Mouse (Mus musculus): ENCODE data around the gene Prpf3. TPM values are rescaled to one million over a fixed set of nuclear protein-coding genes. Genes with fewer than 3 reads are reported as not detected.
A peak's percentile ranks its signal among the peaks of the same experiment; 100 is the strongest.

Prpf3 gene
- 14.9 and 15.5 TPM in 2 replicates for polyA plus RNA-seq (2012; rRNA removed)

- Histone ChIP-seq H3K4me1 (ENCODE audit: control insufficient read depth, insufficient read depth, low read length) (no peaks in the 10 kb centered on the region), H3K4me3 (ENCODE audit: control insufficient read depth, low read depth, low read length) (peak within 1 kb of the TSS; percentile 91), H3K36me3 (ENCODE audit: control insufficient read depth, insufficient read depth, low read length) (peaks cover 2% of the 10 kb centered on the region; the same call in 1 of the 2 replicates), H3K27ac (ENCODE audit: control insufficient read depth, insufficient read depth, low read depth, low read length) (peak within 1 kb of the TSS; percentile 92), H3K27me3 (ENCODE audit: control insufficient read depth, insufficient read depth, low read length) (no peaks in the 10 kb centered on the region)
- peak; percentile 91 for TF ChIP-seq POLR2A (IDR thresholded peaks at IDR 0.05; ENCODE audit: control insufficient read depth, low read depth, low read length)
- no peak for TF ChIP-seq CTCF (IDR thresholded peaks at IDR 0.05; ENCODE audit: control insufficient read depth, insufficient read depth, insufficient replicate concordance, low read depth, low read length)
Measured at GRCm38 (mm10) chr3:95855502-95856089, at the start of gene Prpf3. Gene Prpf3 (minus strand): TSS chr3:95855885.

GRCm38 (mm10) chr3:95904568-95904967 is 48.9 kb upstream of the Prpf3 start, which contains the start of gene Car14:
Gene Car14 (minus strand): TSS chr3:95904691.
- Histone ChIP-seq H3K4me3 (ENCODE audit: control insufficient read depth, low read depth, low read length) (peak within 1 kb of the TSS; percentile 28; the same call in 1 of the 2 replicates), H3K36me3 (ENCODE audit: control insufficient read depth, insufficient read depth, low read length) (no peaks in the 10 kb centered on the region), H3K27me3 (ENCODE audit: control insufficient read depth, insufficient read depth, low read length) (no peaks in the 10 kb centered on the region), H3K4me1 (ENCODE audit: control insufficient read depth, insufficient read depth, low read length) (peaks cover 18% of the 10 kb centered on the region), H3K27ac (ENCODE audit: control insufficient read depth, insufficient read depth, low read depth, low read length) (peak within 1 kb of the TSS; percentile 25)
- TF ChIP-seq POLR2A (IDR thresholded peaks at IDR 0.05; ENCODE audit: control insufficient read depth, low read depth, low read length) (0 out of 2 replicates have a peak, but pooled peaks have one; percentile 18), CTCF (IDR thresholded peaks at IDR 0.05; ENCODE audit: control insufficient read depth, insufficient read depth, insufficient replicate concordance, low read depth, low read length) (no peak)

- Histone ChIP-seq H3K27ac (ENCODE audit: control insufficient read depth, insufficient read depth, low read depth, low read length) (peak overlapping the region; percentile 25; the same call in 1 of the 2 replicates), H3K4me1 (ENCODE audit: control insufficient read depth, insufficient read depth, low read length) (peaks cover 18% of the 10 kb centered on the region), H3K27me3 (ENCODE audit: control insufficient read depth, insufficient read depth, low read length) (no peaks in the 10 kb centered on the region), H3K4me3 (ENCODE audit: control insufficient read depth, low read depth, low read length) (no peak overlapping the region; the same call in 1 of the 2 replicates), H3K36me3 (ENCODE audit: control insufficient read depth, insufficient read depth, low read length) (no peaks in the 10 kb centered on the region)
- TF ChIP-seq POLR2A (IDR thresholded peaks at IDR 0.05; ENCODE audit: control insufficient read depth, low read depth, low read length) (no peak), CTCF (IDR thresholded peaks at IDR 0.05; ENCODE audit: control insufficient read depth, insufficient read depth, insufficient replicate concordance, low read depth, low read length) (no peak)
Measured at GRCm38 (mm10) chr3:95903753-95904502, 48.2 kb upstream of the Prpf3 start.

- peaks cover 18% of the 10 kb centered on the region for H3K4me1 ChIP-seq (ENCODE audit: control insufficient read depth, insufficient read depth, low read length)
- H3K36me3 ChIP-seq (ENCODE audit: control insufficient read depth, insufficient read depth, low read length) = no peaks in the 10 kb centered on the region
- no peak overlapping the region for H3K27ac ChIP-seq (ENCODE audit: control insufficient read depth, insufficient read depth, low read depth, low read length)
- H3K27me3 ChIP-seq (ENCODE audit: control insufficient read depth, insufficient read depth, low read length) = no peaks in the 10 kb centered on the region
- no peak overlapping the region for H3K4me3 ChIP-seq (ENCODE audit: control insufficient read depth, low read depth, low read length)
- TF ChIP-seq CTCF (IDR thresholded peaks at IDR 0.05; ENCODE audit: control insufficient read depth, insufficient read depth, insufficient replicate concordance, low read depth, low read length) = no peak
- no peak for TF ChIP-seq POLR2A (IDR thresholded peaks at IDR 0.05; ENCODE audit: control insufficient read depth, low read depth, low read length)
Measured at GRCm38 (mm10) chr3:95902643-95903042, 47.0 kb upstream of the Prpf3 start.

- Histone ChIP-seq H3K27ac (ENCODE audit: control insufficient read depth, insufficient read depth, low read depth, low read length) (no peak overlapping the region), H3K4me1 (ENCODE audit: control insufficient read depth, insufficient read depth, low read length) (peaks cover 18% of the 10 kb centered on the region), H3K4me3 (ENCODE audit: control insufficient read depth, low read depth, low read length) (no peak overlapping the region), H3K27me3 (ENCODE audit: control insufficient read depth, insufficient read depth, low read length) (no peaks in the 10 kb centered on the region), H3K36me3 (ENCODE audit: control insufficient read depth, insufficient read depth, low read length) (no peaks in the 10 kb centered on the region)
- TF ChIP-seq CTCF (IDR thresholded peaks at IDR 0.05; ENCODE audit: control insufficient read depth, insufficient read depth, insufficient replicate concordance, low read depth, low read length) (no peak), POLR2A (IDR thresholded peaks at IDR 0.05; ENCODE audit: control insufficient read depth, low read depth, low read length) (no peak)
Measured at GRCm38 (mm10) chr3:95902373-95902625, 46.6 kb upstream of the Prpf3 start.

- H3K27ac ChIP-seq (ENCODE audit: control insufficient read depth, insufficient read depth, low read depth, low read length) = no peak overlapping the region
- H3K4me1 ChIP-seq (ENCODE audit: control insufficient read depth, insufficient read depth, low read length) = peaks cover 16% of the 10 kb centered on the region
- no peak overlapping the region for H3K4me3 ChIP-seq (ENCODE audit: control insufficient read depth, low read depth, low read length)
- H3K36me3 ChIP-seq (ENCODE audit: control insufficient read depth, insufficient read depth, low read length) = no peaks in the 10 kb centered on the region
- no peak for TF ChIP-seq CTCF (IDR thresholded peaks at IDR 0.05; ENCODE audit: control insufficient read depth, insufficient read depth, insufficient replicate concordance, low read depth, low read length)
- TF ChIP-seq POLR2A (IDR thresholded peaks at IDR 0.05; ENCODE audit: control insufficient read depth, low read depth, low read length) = no peak
- no peaks in the 10 kb centered on the region for H3K27me3 ChIP-seq (ENCODE audit: control insufficient read depth, insufficient read depth, low read length)
Measured at GRCm38 (mm10) chr3:95901616-95902372, 46.1 kb upstream of the Prpf3 start.
